Mouse (Mus musculus): Measurements from ENCODE around the gene Ttc24.

- TF ChIP-seq CTCF (IDR thresholded peaks at IDR 0.05) (no peak), POLR2A (IDR thresholded peaks at IDR 0.05; ENCODE audit: insufficient read depth, low read depth, low read length) (no peak)
These were observed 4.5 kb downstream of the Ttc24 start for GRCm38 (mm10) chr3:88073631-88074030.

Measured in heart, adult 2 months (tissue).